Mouse (Mus musculus): ENCODE results near the gene Lama2. TPM values are rescaled to one million over a fixed set of nuclear protein-coding genes. Genes with fewer than 3 reads are reported as not detected.

Lama2 gene
- total and polyA plus RNA-seq, 3 experiments, result not detected

GRCm38 (mm10) chr10:27054488-27054887 lies 565.1 kb downstream of the Lama2 start:
- Histone ChIP-seq H3K27ac (ENCODE audit: control insufficient read depth, low read depth, low read length) (no peak overlapping the region), H3K36me3 (ENCODE audit: control insufficient read depth in 1 of 2, insufficient read depth in 2 of 2, low read length in 2 of 2) (no peaks in the 10 kb centered on the region), H3K27me3 (ENCODE audit: control insufficient read depth in 1 of 2, insufficient read depth in 2 of 2, low read length in 2 of 2) (no peaks in the 10 kb centered on the region), H3K9me3 (replicated peaks; ENCODE audit: insufficient read depth, low read length) (no peaks in the 10 kb centered on the region), H3K9ac (ENCODE audit: control insufficient read depth, low read depth, low read length, poor library complexity, severe bottlenecking) (no peak overlapping the region), H3K4me3 (ENCODE audit: control insufficient read depth in 1 of 2, insufficient read depth in 1 of 2, low read depth in 2 of 2, low read length in 2 of 2) (no peak overlapping the region), H3K4me1 (ENCODE audit: control insufficient read depth in 1 of 2, insufficient read depth in 2 of 2, low read length in 2 of 2) (no peaks in the 10 kb centered on the region), H3K79me2 (ENCODE audit: control insufficient read depth, insufficient read depth, low read length, poor library complexity) (no peaks in the 10 kb centered on the region)
- TF ChIP-seq ZMIZ1 (IDR thresholded peaks at IDR 0.05; ENCODE audit: low read depth, low read length) (no peak), MAFK (IDR thresholded peaks at IDR 0.05; ENCODE audit: borderline replicate concordance, low read depth, low read length) (no peak), RAD21 (IDR thresholded peaks at IDR 0.05; ENCODE audit: low read depth, low read length) (no peak), MXI1 (IDR thresholded peaks at IDR 0.05; ENCODE audit: low read depth, low read length) (no peak), MYB (IDR thresholded peaks at IDR 0.05; ENCODE audit: low read depth, low read length) (no peak), RCOR1 (IDR thresholded peaks at IDR 0.05; ENCODE audit: low read depth, low read length) (no peak), MEF2A (IDR thresholded peaks at IDR 0.05; ENCODE audit: extremely low read depth, insufficient replicate concordance, low read depth, low read length, poor library complexity, severe bottlenecking) (no peak), TAL1 (IDR thresholded peaks at IDR 0.05; ENCODE audit: low read length) (no peak), MYC (IDR thresholded peaks at IDR 0.05; ENCODE audit: low read depth, low read length) (no peak), CHD2 (IDR thresholded peaks at IDR 0.05; ENCODE audit: low read length) (no peak), EP300 (IDR thresholded peaks at IDR 0.05; ENCODE audit: low read depth in 1 of 2, low read length in 2 of 2) (no peak), JUND (IDR thresholded peaks at IDR 0.05; ENCODE audit: low read depth, low read length) (no peak), MAX (IDR thresholded peaks at IDR 0.05; ENCODE audit: low read length) (no peak), ZKSCAN1 (IDR thresholded peaks at IDR 0.05; ENCODE audit: low read depth, low read length) (no peak), USF2 (IDR thresholded peaks at IDR 0.05; ENCODE audit: borderline replicate concordance in 1 of 2, insufficient read depth in 1 of 2, low read depth in 1 of 2, low read length in 2 of 2) (no peak), UBTF (IDR thresholded peaks at IDR 0.05; ENCODE audit: borderline replicate concordance, insufficient read depth, low read depth, low read length) (no peak)
- no peak for DNase-seq (ENCODE audit: low read depth, low spot score)

- Histone ChIP-seq H3K27me3 (ENCODE audit: control insufficient read depth in 1 of 2, insufficient read depth in 2 of 2, low read length in 2 of 2) (no peaks in the 10 kb centered on the region; a peak in 1 of 4 replicates), H3K79me2 (ENCODE audit: control insufficient read depth, insufficient read depth, low read length, poor library complexity) (no peaks in the 10 kb centered on the region), H3K4me1 (ENCODE audit: control insufficient read depth in 1 of 2, insufficient read depth in 2 of 2, low read length in 2 of 2) (no peaks in the 10 kb centered on the region), H3K4me3 (ENCODE audit: control insufficient read depth in 1 of 2, insufficient read depth in 1 of 2, low read depth in 2 of 2, low read length in 2 of 2) (no peak overlapping the region), H3K9me3 (replicated peaks; ENCODE audit: insufficient read depth, low read length) (no peaks in the 10 kb centered on the region), H3K27ac (ENCODE audit: control insufficient read depth, low read depth, low read length) (no peak overlapping the region), H3K36me3 (ENCODE audit: control insufficient read depth in 1 of 2, insufficient read depth in 2 of 2, low read length in 2 of 2) (no peaks in the 10 kb centered on the region), H3K9ac (ENCODE audit: control insufficient read depth, low read depth, low read length, poor library complexity, severe bottlenecking) (no peak overlapping the region)
- TF ChIP-seq JUND (IDR thresholded peaks at IDR 0.05; ENCODE audit: low read depth, low read length), result no peak
- no peak for TF ChIP-seq ZNF384 (IDR thresholded peaks at IDR 0.05; ENCODE audit: low read depth, low read length)
- TF ChIP-seq EP300 (IDR thresholded peaks at IDR 0.05; ENCODE audit: low read depth in 1 of 2, low read length in 2 of 2), result no peak
- no peak for TF ChIP-seq ELF1 (IDR thresholded peaks at IDR 0.05; ENCODE audit: low read depth, low read length)
- TF ChIP-seq USF1 (IDR thresholded peaks at IDR 0.05; ENCODE audit: low read depth, low read length), result no peak
- no peak for TF ChIP-seq CHD2 (IDR thresholded peaks at IDR 0.05; ENCODE audit: low read length)
- DNase-seq (ENCODE audit: low read depth, low spot score), result no peak
Observed at GRCm38 (mm10) chr10:27047196-27047595, 572.4 kb downstream of the Lama2 start.

Data from MEL (cell line).